Mouse (Mus musculus) intestine, embryonic 14.5 days (tissue): ENCODE results near the gene Rpp21. TPM values are rescaled to one million over a fixed set of nuclear protein-coding genes. Genes with fewer than 3 reads are reported as not detected.
"Not testable (repeated sequence)": the region's sequence is repeated elsewhere in the genome, so short reads cannot be mapped to it uniquely, and the experiment has no call there.

Source experiments
- ATAC-seq: fragments of 200-750 bp; cut with Nextera tagmentation; replicated peaks from 2 replicates; pipeline ENCODE4 v1.8.0; 2017; ENCODE audit warnings: low read depth, moderate number of reproducible peaks, moderate TSS enrichment, moderate library complexity; ENCODE audit not compliant: low FRiP score, low TSS enrichment
- DNase-seq: peaks from one replicate; pipeline ENCODE4 v3.0.0-alpha.2; 2018; ENCODE audit warnings: low spot score
- H3K27ac ChIP-seq: fragments of 300-500 bp; sonication (generic); 2 replicates; pipeline ENCODE4 v1.5.1; 2014; ENCODE audit warnings: low read depth, mild to moderate bottlenecking, control low read depth
- H3K27me3 ChIP-seq: fragments of 300-500 bp; sonication (generic); replicated peaks from 2 replicates; pipeline ENCODE4 v1.6.1; 2014; ENCODE audit warnings: low read length, control low read depth; ENCODE audit not compliant: control insufficient read depth, insufficient read depth
- H3K36me3 ChIP-seq: fragments of 300-500 bp; sonication (generic); 2 replicates; pipeline ENCODE4 v1.6.1; 2014; ENCODE audit warnings: low read length, control low read depth; ENCODE audit not compliant: control insufficient read depth, insufficient read depth
- H3K4me1 ChIP-seq: fragments of 300-500 bp; sonication (generic); replicated peaks from 2 replicates; pipeline ENCODE4 v1.6.1; 2014; ENCODE audit warnings: low read length, control low read depth, mixed read lengths; ENCODE audit not compliant: control insufficient read depth, insufficient read depth
- H3K4me2 ChIP-seq: fragments of 300-500 bp; sonication (generic); 2 replicates; pipeline ENCODE4 v1.6.1; 2014; ENCODE audit warnings: low read length
- H3K4me3 ChIP-seq: fragments of 300-500 bp; sonication (generic); 2 replicates; pipeline ENCODE4 v1.5.1; 2014; ENCODE audit warnings: low read depth, low read length, control low read depth, mixed read lengths
- H3K9ac ChIP-seq: fragments of 300-500 bp; sonication (generic); 2 replicates; pipeline ENCODE4 v1.6.1; 2014; ENCODE audit warnings: mild to moderate bottlenecking, low read length
- H3K9me3 ChIP-seq: fragments of 300-500 bp; sonication (generic); 2 replicates; pipeline ENCODE4 v1.6.1; 2016; ENCODE audit warnings: low read length, control low read depth; ENCODE audit not compliant: control insufficient read depth
- WGBS: fragments of 180-500 bp; shearing (Covaris S2); extraction: QIAGEN DNeasy Blood & Tissue Kit; methylation state at CpG from one replicate; pipeline ENCODE4 v1.1.7; 2014; 5-methylcytosine and 5-hydroxymethylcytosine counted together
- polyA plus RNA-seq: library from polyadenylated mRNA; unstranded; fragments of >200 nt; fragmentation: Nextera tagmentation; extraction: Ambion mirVana; gene quantifications from 2 replicates; pipeline ENCODE4 v1.2.1, GENCODE M21; 2014

Rpp21 gene
- polyA plus RNA-seq, 1 experiment from 2014 or later = 158 TPM

DNA sequence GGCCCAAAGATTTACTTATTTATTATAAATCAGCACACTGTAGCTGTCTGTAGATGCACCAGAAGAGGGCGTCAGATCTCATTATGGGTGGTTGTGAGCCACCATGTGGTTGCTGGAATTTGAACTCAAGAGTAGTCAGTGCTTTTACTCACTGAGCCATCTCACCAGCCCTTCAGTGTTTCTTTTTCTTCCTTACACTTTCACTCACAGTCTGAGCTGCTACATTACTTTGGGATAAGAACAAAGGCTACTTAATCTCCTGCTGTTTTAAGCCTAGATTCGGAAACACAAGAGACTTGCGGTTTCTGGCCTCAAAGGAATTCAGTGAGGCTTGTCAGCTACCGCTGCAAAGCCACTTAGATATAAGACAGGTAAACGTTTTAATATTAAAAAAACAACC lies 13.8 kb downstream of the Rpp21 start:
- no peak overlapping the region for H3K9ac ChIP-seq
- peaks cover 15% of the 10 kb centered on the region for H3K27me3 ChIP-seq
- DNase-seq = no peak
- no peaks in the 10 kb centered on the region for H3K4me1 ChIP-seq
- H3K9me3 ChIP-seq = no peaks in the 10 kb centered on the region
- no peak overlapping the region for H3K4me3 ChIP-seq
- no peak for ATAC-seq
- H3K36me3 ChIP-seq = no peaks in the 10 kb centered on the region
- 44% methylated on average over 5 of the region's 5 CpGs for WGBS
- no peak overlapping the region for H3K27ac ChIP-seq
- no peak overlapping the region for H3K4me2 ChIP-seq

DNA sequence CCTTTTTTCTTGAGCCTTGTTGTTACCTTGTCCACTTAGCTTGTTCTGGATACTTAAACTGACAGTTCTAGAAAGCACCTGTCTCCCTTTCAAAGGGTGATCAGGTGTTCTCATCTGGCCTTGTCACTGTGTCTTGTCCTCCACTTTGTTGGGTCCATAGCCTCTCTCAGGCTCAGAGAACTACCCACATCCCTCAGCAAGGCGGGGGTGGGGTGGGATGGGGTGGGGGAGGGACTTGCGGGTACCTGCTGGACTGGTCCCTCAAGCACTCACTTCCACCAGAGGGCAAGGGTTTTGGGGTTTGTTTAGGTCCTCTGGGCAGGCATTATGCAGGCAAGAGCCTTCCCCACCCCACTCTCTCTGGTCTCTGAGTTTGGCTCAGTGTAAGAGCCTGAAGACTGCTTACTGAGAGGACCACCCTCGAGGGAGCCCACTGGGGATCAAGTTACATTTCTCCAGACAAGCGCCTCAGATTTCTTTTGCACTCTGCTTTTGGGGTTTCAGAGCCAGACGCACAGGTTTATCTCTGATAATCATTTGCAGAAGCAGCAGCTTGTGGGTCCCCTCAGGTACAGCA lies 17.1 kb downstream of the Rpp21 start:
- Histone ChIP-seq H3K36me3 (no peaks in the 10 kb centered on the region), H3K9me3 (no peaks in the 10 kb centered on the region), H3K4me2 (peak overlapping the region; percentile 9; the same call in 1 of the 2 replicates), H3K9ac (no peak overlapping the region), H3K4me3 (no peak overlapping the region), H3K27me3 (peaks cover 25% of the 10 kb centered on the region), H3K27ac (no peak overlapping the region), H3K4me1 (no peaks in the 10 kb centered on the region)
- ATAC-seq = no peak
- no peak for DNase-seq
- WGBS = 6% methylated on average over 5 of the region's 5 CpGs

DNA sequence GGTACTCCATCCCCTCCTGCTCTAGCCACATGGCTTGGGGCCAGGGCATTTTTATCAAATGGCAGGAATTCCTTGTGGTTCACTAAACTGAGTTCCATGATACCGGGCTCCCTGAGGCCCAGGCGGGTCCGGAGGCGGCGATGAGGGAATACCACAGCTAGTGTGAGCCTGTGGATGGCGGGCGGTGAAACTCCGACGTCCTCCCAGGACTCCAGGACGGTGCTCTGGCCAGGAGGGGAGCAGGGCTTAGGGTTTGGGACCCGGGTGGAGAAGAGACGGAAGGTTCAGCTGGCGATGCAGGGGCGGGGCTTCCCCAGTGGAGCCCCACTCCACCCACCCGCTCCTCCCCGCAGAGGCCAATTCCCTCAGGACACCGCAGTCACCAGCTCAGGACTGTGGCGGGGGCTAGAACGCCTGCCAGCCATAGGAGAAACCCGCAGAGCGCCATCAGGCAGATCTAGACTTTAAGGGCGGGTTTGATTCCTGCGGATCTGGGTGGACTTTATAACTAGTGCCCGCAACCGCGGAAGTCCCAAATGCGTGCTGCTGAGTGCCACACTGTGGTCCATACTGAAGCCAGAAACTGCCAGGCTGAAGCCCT lies 20.4 kb downstream of the Rpp21 start:
- Histone ChIP-seq H3K27me3 (peaks cover 48% of the 10 kb centered on the region), H3K9ac (peak overlapping the region; percentile 34; the same call in 1 of the 2 replicates), H3K4me3 (peak overlapping the region; percentile 35), H3K27ac (no peak overlapping the region), H3K9me3 (no peaks in the 10 kb centered on the region), H3K4me1 (no peaks in the 10 kb centered on the region), H3K36me3 (no peaks in the 10 kb centered on the region), H3K4me2 (peak overlapping the region; percentile 58)
- WGBS = 3% methylated on average over 27 of the region's 27 CpGs
- no peak for DNase-seq
- ATAC-seq = no peak

GRCm38 (mm10) chr17:36235300-36235699 lies 22.6 kb downstream of the Rpp21 start:
- not testable (repeated sequence) for H3K27ac ChIP-seq, ATAC-seq, H3K9ac ChIP-seq, H3K9me3 ChIP-seq, H3K4me2 ChIP-seq, H3K4me1 ChIP-seq, DNase-seq, H3K36me3 ChIP-seq, H3K4me3 ChIP-seq
- WGBS = 19% methylated on average over 8 of the region's 9 CpGs
- peaks cover 56% of the 10 kb centered on the region for H3K27me3 ChIP-seq

GRCm38 (mm10) chr17:36233572-36233971 lies 24.3 kb downstream of the Rpp21 start:
- Histone ChIP-seq H3K36me3 (no peaks in the 10 kb centered on the region), H3K4me3 (no peak overlapping the region), H3K4me1 (no peaks in the 10 kb centered on the region), H3K27ac (no peak overlapping the region), H3K27me3 (peaks cover 55% of the 10 kb centered on the region), H3K9ac (no peak overlapping the region), H3K4me2 (no peak overlapping the region), H3K9me3 (no peaks in the 10 kb centered on the region)
- WGBS = 85% methylated on average over 5 of the region's 5 CpGs
- ATAC-seq (no peak), DNase-seq (no peak)

DNA sequence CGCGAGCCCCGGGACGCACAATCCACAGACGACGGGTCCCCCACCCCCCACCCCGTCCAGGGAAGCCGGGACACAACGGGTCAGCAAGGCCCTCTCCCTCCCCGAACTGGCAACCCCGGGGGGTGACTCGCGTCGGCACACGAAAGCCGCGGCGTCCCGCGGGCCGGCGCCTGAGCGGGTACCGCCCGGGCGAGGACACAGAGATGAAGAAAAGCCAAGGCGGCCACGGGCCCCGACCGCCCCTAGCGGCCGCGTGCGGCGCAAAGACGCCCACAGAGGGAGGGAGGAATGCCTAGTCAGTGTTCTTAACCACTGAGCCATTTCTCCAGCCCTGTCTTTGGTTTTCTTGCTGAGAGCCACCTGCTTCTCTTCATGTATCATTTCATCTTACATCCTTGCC lies 26.6 kb downstream of the Rpp21 start:
- 8% methylated on average over 36 of the region's 36 CpGs for WGBS
- H3K27me3 ChIP-seq = peaks cover 44% of the 10 kb centered on the region

GRCm38 (mm10) chr17:36229046-36229445 lies 28.8 kb downstream of the Rpp21 start:
- 12% methylated on average over 4 of the region's 5 CpGs for WGBS
- H3K4me1 ChIP-seq = no peaks in the 10 kb centered on the region
- H3K4me2 ChIP-seq = no peak overlapping the region
- H3K36me3 ChIP-seq = no peaks in the 10 kb centered on the region
- DNase-seq (no peak), ATAC-seq (no peak)
- no peak overlapping the region for H3K4me3 ChIP-seq
- no peak overlapping the region for H3K9ac ChIP-seq
- no peaks in the 10 kb centered on the region for H3K9me3 ChIP-seq
- no peak overlapping the region for H3K27ac ChIP-seq
- H3K27me3 ChIP-seq = peaks cover 47% of the 10 kb centered on the region

More for the DNA sequence above, 26.6 kb downstream of the Rpp21 start:
- no peaks in the 10 kb centered on the region for H3K36me3 ChIP-seq
- ATAC-seq (no peak), DNase-seq (peak; percentile 100)
- H3K9ac ChIP-seq = no peak overlapping the region
- H3K9me3 ChIP-seq = no peaks in the 10 kb centered on the region
- no peak overlapping the region for H3K4me3 ChIP-seq
- no peak overlapping the region for H3K27ac ChIP-seq
- no peaks in the 10 kb centered on the region for H3K4me1 ChIP-seq
- no peak overlapping the region for H3K4me2 ChIP-seq

DNA sequence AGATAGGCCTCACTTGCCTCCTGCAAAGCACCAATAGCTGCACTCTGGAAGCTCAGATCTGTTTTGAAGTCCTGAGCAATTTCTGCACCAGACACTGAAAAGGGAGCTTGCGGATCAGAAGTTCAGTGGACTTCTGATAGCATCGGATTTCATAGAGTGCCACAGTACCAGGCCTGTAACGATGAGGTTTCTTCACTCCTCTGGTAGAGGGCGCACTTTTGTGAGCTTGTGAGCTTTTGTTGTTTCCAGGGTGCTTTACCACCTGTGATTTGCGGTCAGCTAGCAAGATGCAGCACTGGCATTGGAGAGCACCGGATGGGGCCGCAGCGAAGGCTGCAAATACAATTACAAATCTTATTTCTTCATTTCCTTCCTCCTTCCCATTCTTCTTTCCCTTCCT lies 30.9 kb downstream of the Rpp21 start:
- no peak for ATAC-seq
- Histone ChIP-seq H3K4me1 (no peaks in the 10 kb centered on the region), H3K27me3 (peaks cover 39% of the 10 kb centered on the region), H3K27ac (no peak overlapping the region), H3K4me3 (no peak overlapping the region), H3K36me3 (no peaks in the 10 kb centered on the region), H3K9ac (no peak overlapping the region), H3K4me2 (no peak overlapping the region), H3K9me3 (no peaks in the 10 kb centered on the region)
- DNase-seq = no peak
- WGBS = 25% methylated on average over 8 of the region's 8 CpGs

DNA sequence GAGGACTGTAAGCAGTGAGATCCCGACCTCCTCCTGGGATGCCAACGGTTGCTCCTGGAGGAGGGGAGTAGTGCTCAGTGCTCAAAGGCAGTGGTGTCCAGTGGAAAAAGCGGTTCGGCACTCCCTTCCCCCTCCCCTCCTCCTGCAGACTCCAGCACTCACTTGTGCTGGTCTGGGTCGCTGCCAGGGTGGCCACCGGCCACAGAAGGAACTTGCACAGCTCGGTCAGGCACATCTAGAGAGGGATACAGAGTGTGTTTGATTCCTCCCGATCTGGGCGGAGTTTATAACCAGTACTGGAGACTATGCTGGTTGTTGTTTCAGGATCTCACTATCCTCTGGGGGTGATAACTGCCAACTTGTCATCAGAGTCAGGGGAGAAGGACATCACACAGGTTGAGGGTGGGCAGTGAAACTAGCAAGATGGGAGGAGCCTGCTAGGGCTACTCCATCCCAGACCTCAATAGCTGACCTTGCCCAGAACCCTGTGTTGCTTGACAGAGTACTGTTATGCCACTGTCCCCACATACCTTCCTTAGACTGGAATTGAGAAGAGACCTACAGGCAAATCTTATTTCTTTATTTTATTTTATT lies 32.5 kb downstream of the Rpp21 start:
- Histone ChIP-seq H3K4me1 (no peaks in the 10 kb centered on the region), H3K9ac (no peak overlapping the region), H3K9me3 (no peaks in the 10 kb centered on the region), H3K4me2 (no peak overlapping the region), H3K36me3 (no peaks in the 10 kb centered on the region), H3K27me3 (peaks cover 40% of the 10 kb centered on the region), H3K4me3 (no peak overlapping the region), H3K27ac (no peak overlapping the region)
- WGBS = 9% methylated on average over 9 of the region's 9 CpGs
- no peak for ATAC-seq
- DNase-seq = no peak
